In the genomic region with DNA sequence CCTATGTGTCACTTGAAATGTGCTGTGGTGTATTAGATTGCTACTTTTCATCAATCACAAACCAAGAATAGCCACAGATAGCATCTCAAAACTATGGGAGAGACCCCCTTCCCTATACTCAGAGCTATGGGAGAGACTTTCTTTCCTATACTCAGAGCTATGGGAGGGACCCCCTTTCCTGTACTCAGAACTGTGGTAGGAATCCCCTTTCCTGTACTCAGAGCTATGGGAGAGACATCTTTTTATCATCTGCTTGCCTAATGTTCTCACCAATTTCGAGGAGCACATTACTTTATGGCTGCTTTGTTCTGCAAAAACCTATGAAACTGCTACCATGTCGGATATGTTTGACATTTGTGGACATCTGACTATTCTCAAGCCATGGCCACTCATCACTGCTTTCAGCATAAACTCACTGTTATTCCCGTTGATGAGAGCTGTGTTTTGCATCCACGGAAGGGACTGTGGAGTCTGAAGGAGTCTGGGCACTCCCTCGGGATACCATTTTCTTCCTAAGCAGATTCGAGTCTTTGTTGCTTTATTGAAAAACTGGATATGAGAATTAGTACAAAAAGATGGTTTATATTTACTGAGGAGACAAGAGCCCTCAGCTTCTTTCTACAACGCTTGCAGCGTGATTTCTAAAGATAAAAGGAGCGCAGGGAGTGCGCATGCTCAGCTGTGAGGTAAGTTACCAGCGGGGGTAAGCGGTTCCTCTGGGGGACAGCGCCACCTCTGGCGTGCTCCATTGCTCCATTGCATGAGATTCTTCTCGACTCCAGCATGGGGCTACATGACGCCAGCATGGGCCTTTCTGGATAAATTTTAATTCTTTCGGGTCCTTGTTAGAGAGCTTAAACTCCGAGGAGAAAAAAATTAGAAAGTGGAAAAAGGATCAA, we compare ENCODE assay signal across 7 mouse cellular contexts. TPM values are rescaled to one million over a fixed set of nuclear protein-coding genes. Genes with fewer than 3 reads are reported as not detected.
DNase-seq lines count a peak whose midpoint lies in the region; ATAC-seq and TF ChIP-seq lines count a peak whose summit lies in the region.

No protein-coding gene starts in this region.

- peak overlapping the region; percentile 8; the same call in 1 of the 2 replicates for H3K4me3 ChIP-seq in intestine, postnatal 0 days (ENCODE audit: low read depth, low read length)
- H3K4me3 ChIP-seq in limb, embryonic 10.5 days = peak overlapping the region; percentile 41
- peak overlapping the region; percentile 36 for H3K4me3 ChIP-seq in midbrain, embryonic 12.5 days
- no peak overlapping the region for H3K4me3 ChIP-seq in small intestine, adult 2 months (ENCODE audit: low read depth, low read length)

- no peak overlapping the region for H3K27ac ChIP-seq in intestine, postnatal 0 days (ENCODE audit: low read depth, low read length)
- peak overlapping the region; percentile 27; the same call in 1 of the 2 replicates for H3K27ac ChIP-seq in limb, embryonic 10.5 days
- no peak overlapping the region for H3K27ac ChIP-seq in midbrain, embryonic 12.5 days (replicated peaks)
- H3K27ac ChIP-seq in small intestine, adult 2 months (ENCODE audit: insufficient read depth, low read depth, low read length) = no peak overlapping the region

- H3K36me3 ChIP-seq in intestine, postnatal 0 days (ENCODE audit: control insufficient read depth, insufficient read depth) = no peaks in the 10 kb centered on the region
- no peaks in the 10 kb centered on the region for H3K36me3 ChIP-seq in limb, embryonic 10.5 days
- H3K36me3 ChIP-seq in midbrain, embryonic 12.5 days = no peaks in the 10 kb centered on the region
- H3K36me3 ChIP-seq in small intestine, adult 2 months (ENCODE audit: control insufficient read depth, insufficient read depth, low read length) = no peaks in the 10 kb centered on the region

- WGBS in intestine, postnatal 0 days = 34% methylated on average over 18 of the region's 18 CpGs
- WGBS in limb, embryonic 10.5 days = 28% methylated on average over 18 of the region's 18 CpGs
- 31% methylated on average over 18 of the region's 18 CpGs for WGBS in midbrain, embryonic 12.5 days
- WGBS in small intestine, adult 2 months = 32% methylated on average over 18 of the region's 18 CpGs

- TF ChIP-seq POLR2A in small intestine, adult 2 months (IDR thresholded peaks at IDR 0.05; ENCODE audit: low read depth, low read length) = no peak

- DNase-seq in adrenal gland, postnatal 10 days = peak; percentile 84
- peak; percentile 89 for DNase-seq in embryo, embryonic 11 days
- DNase-seq in limb, embryonic 10.5 days (ENCODE audit: low spot score) = peak; percentile 77

- H3K27me3 ChIP-seq in intestine, postnatal 0 days (replicated peaks; ENCODE audit: control insufficient read depth, insufficient read depth, low read length) = no peaks in the 10 kb centered on the region
- no peaks in the 10 kb centered on the region for H3K27me3 ChIP-seq in limb, embryonic 10.5 days (ENCODE audit: low read depth, poor library complexity, severe bottlenecking)
- no peaks in the 10 kb centered on the region for H3K27me3 ChIP-seq in midbrain, embryonic 12.5 days
- H3K27me3 ChIP-seq in small intestine, adult 2 months (ENCODE audit: control insufficient read depth, insufficient read depth, low read length) = no peaks in the 10 kb centered on the region

- no peaks in the 10 kb centered on the region for H3K4me1 ChIP-seq in intestine, postnatal 0 days (replicated peaks; ENCODE audit: control insufficient read depth, insufficient read depth, low read length)
- H3K4me1 ChIP-seq in limb, embryonic 10.5 days = peaks cover 27% of the 10 kb centered on the region
- H3K4me1 ChIP-seq in midbrain, embryonic 12.5 days = peaks cover 3% of the 10 kb centered on the region; the same call in 1 of the 2 replicates
- peaks cover 4% of the 10 kb centered on the region; the same call in 1 of the 2 replicates for H3K4me1 ChIP-seq in small intestine, adult 2 months (ENCODE audit: control insufficient read depth, insufficient read depth, insufficient read length, low read length)

- ATAC-seq in granulocyte monocyte progenitor cell, adult 5-6 weeks (replicated peaks; ENCODE audit: poor library complexity, severe bottlenecking) = peak; percentile 99
- no peak for ATAC-seq in intestine, postnatal 0 days
- ATAC-seq in midbrain, embryonic 12.5 days (ENCODE audit: low FRiP score, low read depth) = no peak

- H3K9ac ChIP-seq in intestine, postnatal 0 days (ENCODE audit: low read depth, low read length) = no peak overlapping the region
- H3K9ac ChIP-seq in midbrain, embryonic 12.5 days (replicated peaks) = 0 out of 2 replicates have a peak overlapping the region, but pooled peaks have one; percentile 16

- H3K4me2 ChIP-seq in intestine, postnatal 0 days (replicated peaks; ENCODE audit: low read depth) = peak overlapping the region; percentile 46
- peak overlapping the region; percentile 50 for H3K4me2 ChIP-seq in midbrain, embryonic 12.5 days (replicated peaks)

- TF ChIP-seq CTCF in intestine, postnatal 0 days (IDR thresholded peaks at IDR 0.05; ENCODE audit: low read depth) = peak; percentile 86
- peak; percentile 71 for TF ChIP-seq CTCF in small intestine, adult 2 months (IDR thresholded peaks at IDR 0.05; ENCODE audit: extremely low read depth, insufficient read length, insufficient replicate concordance, low read depth, low read length)

- no peaks in the 10 kb centered on the region for H3K9me3 ChIP-seq in intestine, postnatal 0 days (ENCODE audit: control insufficient read depth)
- no peaks in the 10 kb centered on the region for H3K9me3 ChIP-seq in limb, embryonic 10.5 days (replicated peaks)
- H3K9me3 ChIP-seq in midbrain, embryonic 12.5 days = no peaks in the 10 kb centered on the region

RNA-seq across cellular contexts. Expression of a gene that starts 14.7 kb away (rescaled TPM):
- total RNA-seq in adrenal gland, postnatal 10 days (2021) = 10 to 100 TPM; 36.5 to 47.0 TPM
- 54.5 and 58.4 TPM in 2 replicates for total RNA-seq in granulocyte monocyte progenitor cell, adult 5-6 weeks (2014; fragmentation: Nextera tagmentation)
- total RNA-seq in granulocyte monocyte progenitor cell, adult 5-6 weeks (2017) = 57.2 and 65.3 TPM in 2 replicates
- polyA plus RNA-seq in intestine, postnatal 0 days (2015; fragmentation: Nextera tagmentation; extraction: Ambion mirVana) = 8.4 and 10.1 TPM in 2 replicates
- polyA plus RNA-seq in limb, embryonic 10.5 days (2016; fragmentation: Nextera tagmentation; extraction: Ambion mirVana) = 14.6 and 16.0 TPM in 2 replicates
- 41.9 and 51.1 TPM in 2 replicates for polyA plus RNA-seq in midbrain, embryonic 12.5 days (2016; fragmentation: Nextera tagmentation; extraction: Ambion mirVana)
- polyA plus RNA-seq in small intestine, adult 2 months (2012; rRNA removed) = 0.33 and 0.69 TPM in 2 replicates

RNA-seq across cellular contexts. Expression of a gene that starts 38.8 kb away (rescaled TPM):
- 100 to 1,000 TPM; 109 to 125 TPM for total RNA-seq in adrenal gland, postnatal 10 days (2021)
- 259 and 278 TPM in 2 replicates for total RNA-seq in granulocyte monocyte progenitor cell, adult 5-6 weeks (2014; fragmentation: Nextera tagmentation)
- total RNA-seq in granulocyte monocyte progenitor cell, adult 5-6 weeks (2017) = 377 and 496 TPM in 2 replicates
- polyA plus RNA-seq in intestine, postnatal 0 days (2015; fragmentation: Nextera tagmentation; extraction: Ambion mirVana) = 168 and 172 TPM in 2 replicates
- polyA plus RNA-seq in limb, embryonic 10.5 days (2016; fragmentation: Nextera tagmentation; extraction: Ambion mirVana) = 639 and 665 TPM in 2 replicates
- 615 and 674 TPM in 2 replicates for polyA plus RNA-seq in midbrain, embryonic 12.5 days (2016; fragmentation: Nextera tagmentation; extraction: Ambion mirVana)
- 0.75 and 1.9 TPM in 2 replicates for polyA plus RNA-seq in small intestine, adult 2 months (2012; rRNA removed)

RNA-seq across cellular contexts. Expression of a gene that starts 39.3 kb away (rescaled TPM):
- 100 to 1,000 TPM; 559 to 669 TPM for total RNA-seq in adrenal gland, postnatal 10 days (2021)
- total RNA-seq in granulocyte monocyte progenitor cell, adult 5-6 weeks (2014; fragmentation: Nextera tagmentation) = 1,481 and 1,500 TPM in 2 replicates
- total RNA-seq in granulocyte monocyte progenitor cell, adult 5-6 weeks (2017) = 1,312 and 1,646 TPM in 2 replicates
- polyA plus RNA-seq in intestine, postnatal 0 days (2015; fragmentation: Nextera tagmentation; extraction: Ambion mirVana) = 654 and 678 TPM in 2 replicates
- 1,996 and 2,303 TPM in 2 replicates for polyA plus RNA-seq in limb, embryonic 10.5 days (2016; fragmentation: Nextera tagmentation; extraction: Ambion mirVana)
- polyA plus RNA-seq in midbrain, embryonic 12.5 days (2016; fragmentation: Nextera tagmentation; extraction: Ambion mirVana) = 2,441 and 2,661 TPM in 2 replicates
- 8.2 and 20.9 TPM in 2 replicates for polyA plus RNA-seq in small intestine, adult 2 months (2012; rRNA removed)

Comparison
In these comparisons a context has a peak if more than half of its experiments do, and no peak if none do; other contexts are left out.
1. RNA of a gene that starts 38.8 kb away (polyA plus RNA-seq): 639 to 665 TPM in limb, embryonic 10.5 days, 615 to 674 TPM in midbrain, embryonic 12.5 days and 168 to 172 TPM in intestine, postnatal 0 days; 0.75 to 1.9 TPM in small intestine, adult 2 months; every median in the first group is over 10 times any median in the second.
2. RNA of a gene that starts 39.3 kb away (polyA plus RNA-seq): 2,441 to 2,661 TPM in midbrain, embryonic 12.5 days, 1,996 to 2,303 TPM in limb, embryonic 10.5 days and 654 to 678 TPM in intestine, postnatal 0 days; 8.2 to 20.9 TPM in small intestine, adult 2 months; every median in the first group is over 10 times any median in the second.
3. Peak in every context shown above with its lines, with median percentiles within 50 percentile points of each other: DNase-seq.